Mouse (Mus musculus) thymus, adult 2 months (tissue): ENCODE results near the gene Sap30bp. TPM values are rescaled to one million over a fixed set of nuclear protein-coding genes. Genes with fewer than 3 reads are reported as not detected.

ENCODE experiments used
- DNase-seq: peaks from one replicate; pipeline ENCODE4 v3.0.0; 2021
- H3K27ac ChIP-seq: fragments of 200-500 bp; 2 replicates; pipeline ENCODE4 v1.5.1; 2012; ENCODE audit warnings: low read length, control low read depth; ENCODE audit not compliant: control insufficient read depth, insufficient read depth
- H3K27me3 ChIP-seq: fragments of 200-500 bp; 2 replicates; pipeline ENCODE4 v1.6.1; 2012; ENCODE audit warnings: mild to moderate bottlenecking, low read length, moderate library complexity, mixed read lengths; ENCODE audit not compliant: control insufficient read depth, insufficient read depth
- H3K36me3 ChIP-seq: fragments of 200-500 bp; 2 replicates; pipeline ENCODE4 v1.6.1; 2012; ENCODE audit warnings: mild to moderate bottlenecking, low read length, moderate library complexity; ENCODE audit not compliant: control insufficient read depth, insufficient read depth
- H3K4me1 ChIP-seq: fragments of 200-500 bp; replicated peaks from 2 replicates; pipeline ENCODE4 v1.6.1; 2012; ENCODE audit warnings: low read length; ENCODE audit not compliant: control insufficient read depth, insufficient read depth
- H3K4me3 ChIP-seq: fragments of 200-500 bp; 2 replicates; pipeline ENCODE4 v1.5.1; 2012; ENCODE audit warnings: mild to moderate bottlenecking, low read length, control low read depth, moderate library complexity; ENCODE audit not compliant: control insufficient read depth, insufficient read depth
- CTCF ChIP-seq: fragments of 200-500 bp; IDR thresholded peaks from 2 replicates; pipeline ENCODE4 v1.5.1; 2012; ENCODE audit warnings: mild to moderate bottlenecking, control low read depth, low read length, moderate library complexity, borderline replicate concordance; ENCODE audit not compliant: control insufficient read depth, poor library complexity, insufficient read depth; ENCODE audit errors: extremely low read depth
- POLR2A ChIP-seq: fragments of 200-500 bp; IDR thresholded peaks from 2 replicates; pipeline ENCODE4 v1.6.1; 2012; ENCODE audit warnings: mild to moderate bottlenecking, low read length, control low read depth, moderate library complexity; ENCODE audit not compliant: control insufficient read depth, poor library complexity, insufficient read depth; ENCODE audit errors: extremely low read depth
- WGBS: fragments of 180-500 bp; shearing (Covaris S2); methylation state at CpG from one replicate; pipeline ENCODE4 v1.1.7; 2018; 5-methylcytosine and 5-hydroxymethylcytosine counted together
- polyA plus RNA-seq: library from polyadenylated mRNA; depleted of rRNA; stranded (reverse); fragments of >200 nt; gene quantifications from 2 replicates; pipeline ENCODE4 v1.2.3, GENCODE M21; 2012; rRNA removed

Gene Sap30bp
- polyA plus RNA-seq, 1 experiment: 43.4 TPM

DNA sequence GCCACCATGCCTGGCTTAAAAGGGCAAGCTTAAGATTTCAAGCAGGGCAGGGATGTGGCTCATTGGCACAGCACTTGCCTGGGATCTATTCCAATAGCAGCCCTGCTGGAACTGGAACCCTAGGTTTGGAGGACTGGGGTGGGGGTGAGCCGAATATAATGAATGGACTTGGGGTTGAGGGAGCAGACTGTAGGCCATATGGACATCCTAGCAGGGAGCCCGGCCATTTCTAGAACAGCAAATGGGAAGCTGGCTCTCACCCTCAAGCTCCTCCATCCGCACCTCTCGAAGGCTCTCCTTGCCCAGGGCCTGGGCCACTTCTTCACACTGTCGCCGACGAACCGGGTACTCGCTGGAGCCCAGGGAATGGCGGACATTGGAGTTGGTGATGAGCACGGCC, 76.6 kb downstream of the Sap30bp start:
- 98% methylated on average over 11 of the region's 11 CpGs for WGBS
- no peak for TF ChIP-seq CTCF
- no peak for TF ChIP-seq POLR2A

DNA sequence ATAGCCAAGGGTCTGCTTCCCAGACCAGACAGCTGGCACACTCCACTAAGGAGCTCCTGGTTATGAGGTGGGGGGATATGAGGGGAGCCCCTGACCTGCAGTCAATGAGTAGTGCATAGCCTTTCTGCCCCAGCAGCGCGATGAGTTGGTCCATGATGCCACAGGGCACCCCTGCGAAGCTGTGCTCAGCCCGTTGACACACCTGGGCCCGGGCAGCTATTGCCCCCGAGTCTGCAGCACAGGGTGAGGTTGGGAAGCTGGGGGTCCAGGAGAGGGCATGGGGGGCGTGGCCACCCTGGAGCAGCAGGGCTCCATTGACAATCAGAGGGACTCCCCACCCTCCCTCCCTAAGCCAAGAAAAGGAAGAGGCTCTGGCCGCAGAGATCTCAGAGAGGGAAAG, 77.1 kb downstream of the Sap30bp start:
- no peak for DNase-seq
- 97% methylated on average over 8 of the region's 8 CpGs for WGBS
- H3K27ac ChIP-seq: no peak overlapping the region
- no peak for TF ChIP-seq CTCF
- no peak for TF ChIP-seq POLR2A
- no peaks in the 10 kb centered on the region for H3K27me3 ChIP-seq
- H3K4me1 ChIP-seq: peaks cover 20% of the 10 kb centered on the region
- no peaks in the 10 kb centered on the region for H3K36me3 ChIP-seq
- H3K4me3 ChIP-seq: no peak overlapping the region

More for the DNA sequence above, 76.6 kb downstream of the Sap30bp start:
- Histone ChIP-seq H3K4me3 (no peak overlapping the region), H3K4me1 (peaks cover 24% of the 10 kb centered on the region), H3K36me3 (no peaks in the 10 kb centered on the region), H3K27ac (no peak overlapping the region), H3K27me3 (no peaks in the 10 kb centered on the region)
- DNase-seq: no peak

DNA sequence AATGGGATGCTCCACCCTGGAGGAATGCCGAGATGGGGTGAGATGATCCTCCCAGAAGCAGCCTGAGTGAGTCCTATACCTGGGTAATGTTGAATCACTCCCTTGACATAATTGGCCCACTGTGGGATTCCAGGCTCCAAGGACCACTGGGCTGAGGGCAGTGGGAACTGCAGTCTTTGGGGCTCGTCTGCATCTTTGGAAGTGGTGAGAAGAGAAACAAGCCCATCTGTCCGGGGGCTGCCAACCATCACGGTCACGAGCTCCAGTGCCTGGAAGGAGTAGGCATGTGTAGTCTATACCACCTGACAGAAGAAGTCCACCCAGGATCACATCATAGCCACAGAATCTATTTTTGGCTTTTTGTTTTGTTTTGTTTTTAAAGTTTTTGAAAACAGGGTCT, 77.9 kb downstream of the Sap30bp start:
- 94% methylated on average over 5 of the region's 5 CpGs for WGBS
- no peaks in the 10 kb centered on the region for H3K36me3 ChIP-seq
- H3K4me1 ChIP-seq: peaks cover 15% of the 10 kb centered on the region
- no peak for DNase-seq
- no peak overlapping the region for H3K27ac ChIP-seq
- TF ChIP-seq POLR2A (no peak), CTCF (no peak)
- no peaks in the 10 kb centered on the region for H3K27me3 ChIP-seq
- H3K4me3 ChIP-seq: no peak overlapping the region

DNA sequence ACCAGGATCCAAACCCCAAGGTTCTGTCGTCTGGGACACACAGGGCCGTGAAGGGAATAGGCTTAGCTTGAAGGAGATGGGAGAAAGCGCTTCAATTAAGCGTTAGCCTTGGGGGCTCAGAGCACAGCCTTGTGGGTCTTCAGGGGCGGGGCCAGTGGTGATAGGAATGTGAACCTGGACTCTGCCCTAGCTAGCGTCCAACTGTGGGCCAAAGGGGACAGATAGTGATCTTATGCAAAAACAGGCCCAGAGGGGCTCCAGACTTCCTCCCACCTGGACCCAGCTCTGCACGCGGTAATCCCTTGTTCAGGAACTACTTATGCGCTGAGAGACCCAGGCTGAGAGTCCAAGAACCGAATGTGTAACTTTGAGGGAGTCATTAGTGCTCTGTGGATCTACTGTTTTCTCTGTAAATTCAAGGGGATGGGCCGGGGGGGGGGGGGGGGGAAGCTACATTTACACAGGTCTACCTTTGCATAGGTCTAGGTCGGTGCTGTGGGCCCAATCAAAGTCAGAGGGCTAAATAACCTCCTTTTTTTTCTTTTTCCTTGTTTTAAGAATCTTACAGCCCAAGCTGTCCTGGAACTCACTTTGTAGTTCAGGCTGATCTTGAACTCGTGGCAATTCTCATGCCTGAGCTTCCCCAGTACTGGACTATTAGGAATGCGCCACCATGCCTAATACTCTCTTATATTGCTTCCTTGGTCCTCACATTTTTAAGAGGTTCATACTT, 78.6 kb downstream of the Sap30bp start:
- no peaks in the 10 kb centered on the region for H3K36me3 ChIP-seq
- WGBS: 48% methylated on average over 14 of the region's 14 CpGs
- H3K27ac ChIP-seq: peak overlapping the region; percentile 77; the same call in 1 of the 2 replicates
- peaks cover 15% of the 10 kb centered on the region for H3K4me1 ChIP-seq
- H3K27me3 ChIP-seq: no peaks in the 10 kb centered on the region
- DNase-seq: no peak
- peak overlapping the region; percentile 87 for H3K4me3 ChIP-seq
- no peak for TF ChIP-seq POLR2A
- no peak for TF ChIP-seq CTCF

DNA sequence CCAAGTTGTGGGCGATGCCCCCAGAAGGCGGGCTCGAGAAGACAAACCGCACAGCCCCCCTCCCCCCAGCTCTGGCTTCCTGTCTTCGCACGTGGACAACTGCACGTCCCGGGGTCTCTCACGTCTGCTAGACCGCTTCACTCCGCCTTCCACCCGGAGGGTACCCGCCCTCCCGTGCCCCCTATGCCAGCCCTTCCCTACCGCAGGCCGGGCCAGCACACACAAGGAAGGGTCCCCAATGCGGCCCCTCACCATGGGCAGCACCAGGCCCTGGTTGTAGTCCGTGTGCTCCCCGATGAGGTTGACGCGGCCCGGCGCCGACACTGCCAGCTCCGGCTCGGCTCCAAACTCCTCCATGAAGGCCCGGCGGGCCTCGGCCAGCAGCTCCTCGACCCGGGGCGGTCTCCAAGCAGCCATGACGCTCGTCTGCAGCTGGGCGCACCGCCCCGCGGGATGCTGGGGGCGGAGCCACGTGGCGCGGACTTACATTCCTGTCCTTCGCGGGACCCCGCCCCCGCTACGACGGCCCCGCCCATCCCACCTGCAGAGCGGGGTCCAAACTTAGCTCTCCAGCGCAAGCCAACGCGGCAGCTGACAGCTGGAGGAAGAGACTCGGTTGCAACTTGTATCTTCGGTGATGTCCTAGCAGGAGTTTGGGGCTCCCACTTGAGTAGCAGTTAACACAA, 79.3 kb downstream of the Sap30bp start, which contains the start of gene Galk1:
Galk1 (minus strand) TSS at position 458 of the 686 bp plus-strand sequence.
- H3K4me3 ChIP-seq: peak within 1 kb of the TSS; percentile 87
- no peaks in the 10 kb centered on the region for H3K36me3 ChIP-seq
- TF ChIP-seq CTCF (no peak), POLR2A (peak; percentile 61; the same call in 1 of the 2 replicates)
- under 1% methylated on average over 55 of the region's 55 CpGs for WGBS
- peaks cover 15% of the 10 kb centered on the region for H3K4me1 ChIP-seq
- H3K27me3 ChIP-seq: no peaks in the 10 kb centered on the region
- DNase-seq: peak; percentile 95
- H3K27ac ChIP-seq: peak within 1 kb of the TSS; percentile 80

DNA sequence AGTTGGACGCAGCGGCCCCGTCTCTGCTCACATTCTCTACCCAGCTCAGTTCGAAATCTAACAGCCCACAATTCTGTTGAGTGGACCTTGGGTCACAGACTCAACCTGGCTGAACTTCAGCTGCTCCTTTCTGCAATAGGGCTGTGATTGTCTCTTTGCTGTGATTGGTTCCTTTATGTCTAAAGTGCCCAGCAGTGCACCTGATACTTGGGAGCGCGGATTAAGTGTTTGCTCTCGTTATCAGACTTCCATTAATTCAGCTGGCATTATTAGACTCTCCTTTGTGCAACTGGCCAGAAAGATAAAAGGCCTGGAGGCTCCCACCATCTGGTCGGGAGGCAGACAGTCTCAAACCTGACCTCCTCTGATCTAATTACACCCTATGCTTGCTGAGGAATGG, 81.7 kb downstream of the Sap30bp start:
- peaks cover 11% of the 10 kb centered on the region for H3K4me1 ChIP-seq
- TF ChIP-seq CTCF (no peak), POLR2A (no peak)
- DNase-seq: no peak
- no peaks in the 10 kb centered on the region for H3K27me3 ChIP-seq
- H3K4me3 ChIP-seq: no peak overlapping the region
- WGBS: 94% methylated on average over 8 of the region's 8 CpGs
- H3K27ac ChIP-seq: no peak overlapping the region
- no peaks in the 10 kb centered on the region for H3K36me3 ChIP-seq

Other genes starting within 250 kb of the Sap30bp start
- 81.7 and 82.8 TPM in 2 replicates for gene Grb2, start 224.7 kb upstream of the Sap30bp start, polyA plus RNA-seq
- gene Tmem94, start 167.8 kb upstream of the Sap30bp start, polyA plus RNA-seq: 84.7 and 91.9 TPM in 2 replicates
- gene Caskin2, start 119.6 kb upstream of the Sap30bp start, polyA plus RNA-seq: 13.7 and 15.4 TPM in 2 replicates
- 31.6 and 34.3 TPM in 2 replicates for gene Tsen54, start 118.6 kb upstream of the Sap30bp start, polyA plus RNA-seq
- gene Llgl2, start 109.2 kb upstream of the Sap30bp start, polyA plus RNA-seq: 54.5 and 68.6 TPM in 2 replicates
- 5.4 and 6.1 TPM in 2 replicates for gene Myo15b, start 74.9 kb upstream of the Sap30bp start, polyA plus RNA-seq
- gene Smim5, start 33.3 kb upstream of the Sap30bp start, polyA plus RNA-seq: 8.4 and 9.5 TPM in 2 replicates
- 0.62 and 0.71 TPM in 2 replicates for gene Smim6, start 21.3 kb upstream of the Sap30bp start, polyA plus RNA-seq
- 32.4 and 34.3 TPM in 2 replicates for gene Recql5, start 195 bp downstream of the Sap30bp start, polyA plus RNA-seq
- 19.8 and 20.8 TPM in 2 replicates for gene Itgb4, start 41.4 kb downstream of the Sap30bp start, polyA plus RNA-seq
- gene Galk1, start 79.4 kb downstream of the Sap30bp start, polyA plus RNA-seq: 110 and 133 TPM in 2 replicates
- gene H3f3b, start 94.7 kb downstream of the Sap30bp start, polyA plus RNA-seq: 484 and 567 TPM in 2 replicates
- gene Unk, start 97.0 kb downstream of the Sap30bp start, polyA plus RNA-seq: 121 and 123 TPM in 2 replicates
- 95.3 and 98.6 TPM in 2 replicates for gene Unc13d, start 144.7 kb downstream of the Sap30bp start, polyA plus RNA-seq
- 288 and 314 TPM in 2 replicates for gene Wbp2, start 153.7 kb downstream of the Sap30bp start, polyA plus RNA-seq
- gene Trim47, start 193.9 kb downstream of the Sap30bp start, polyA plus RNA-seq: 27.6 and 30.0 TPM in 2 replicates
- gene Trim65, start 197.8 kb downstream of the Sap30bp start, polyA plus RNA-seq: 24.5 and 26.7 TPM in 2 replicates
- 49.0 and 54.7 TPM in 2 replicates for gene Mrpl38, start 205.6 kb downstream of the Sap30bp start, polyA plus RNA-seq
- gene Fbf1, start 234.9 kb downstream of the Sap30bp start, polyA plus RNA-seq: 30.0 and 30.3 TPM in 2 replicates